Mouse (Mus musculus) lung, embryonic 14.5 days (tissue): Measurements from ENCODE around the gene Serhl. TPM values are rescaled to one million over a fixed set of nuclear protein-coding genes. Genes with fewer than 3 reads are reported as not detected.

Experiments used
- ATAC-seq: fragments of 200-750 bp; cut with Nextera tagmentation; 2 replicates; pipeline ENCODE4 v1.8.0; 2017; ENCODE audit warnings: mild to moderate bottlenecking, moderate TSS enrichment, moderate library complexity; ENCODE audit not compliant: insufficient read depth
- DNase-seq: peaks from one replicate; pipeline ENCODE4 v3.0.0-alpha.2; 2015
- H3K27ac ChIP-seq: fragments of 300-500 bp; sonication (generic); 2 replicates; pipeline ENCODE4 v1.5.1; 2014; ENCODE audit warnings: low read depth, mild to moderate bottlenecking, moderate library complexity
- H3K27me3 ChIP-seq: fragments of 300-500 bp; sonication (generic); 2 replicates; pipeline ENCODE4 v1.6.1; 2014; ENCODE audit warnings: low read length, control low read depth; ENCODE audit not compliant: insufficient read depth
- H3K36me3 ChIP-seq: fragments of 300-500 bp; sonication (generic); 2 replicates; pipeline ENCODE4 v1.6.1; 2014; ENCODE audit warnings: control low read depth; ENCODE audit not compliant: insufficient read depth
- H3K4me1 ChIP-seq: fragments of 300-500 bp; sonication (generic); 2 replicates; pipeline ENCODE4 v1.6.1; 2014; ENCODE audit warnings: antibody characterized with exemption, control low read depth; ENCODE audit not compliant: insufficient read depth
- H3K4me2 ChIP-seq: fragments of 300-500 bp; sonication (generic); 2 replicates; pipeline ENCODE4 v1.6.1; 2014; ENCODE audit warnings: mild to moderate bottlenecking
- H3K4me3 ChIP-seq: fragments of 300-500 bp; sonication (generic); 2 replicates; pipeline ENCODE4 v1.5.1; 2014; ENCODE audit warnings: low read depth, low read length
- H3K9ac ChIP-seq: fragments of 300-500 bp; sonication (generic); 2 replicates; pipeline ENCODE4 v1.6.1; 2014
- H3K9me3 ChIP-seq: fragments of 300-500 bp; sonication (generic); 2 replicates; pipeline ENCODE4 v1.6.1; 2016; ENCODE audit warnings: low read depth, low read length, control low read depth
- CTCF ChIP-seq: IDR thresholded peaks from 2 replicates; pipeline ENCODE4 v1.5.1; 2016; ENCODE audit warnings: antibody characterized with exemption, low read depth
- WGBS: fragments of 180-500 bp; shearing (Covaris S2); extraction: QIAGEN DNeasy Blood & Tissue Kit; methylation state at CpG from one replicate; pipeline ENCODE4 v1.1.7; 2014; 5-methylcytosine and 5-hydroxymethylcytosine counted together
- polyA plus RNA-seq: library from polyadenylated mRNA; unstranded; fragments of >200 nt; fragmentation: Nextera tagmentation; extraction: Ambion mirVana; gene quantifications from 2 replicates; pipeline ENCODE4 v1.2.1, GENCODE M21; 2014

Gene Serhl
- polyA plus RNA-seq, 1 experiment from 2014 or later: 68.1 TPM

GRCm38 (mm10) chr15:83112898-83113297, 23.6 kb downstream of the Serhl start:
- Histone ChIP-seq H3K27ac (no peak overlapping the region), H3K9ac (no peak overlapping the region)

GRCm38 (mm10) chr15:83114106-83114505, 24.8 kb downstream of the Serhl start:
- peaks cover 47% of the 10 kb centered on the region for H3K36me3 ChIP-seq
- H3K4me2 ChIP-seq: no peak overlapping the region
- no peak for ATAC-seq

More at GRCm38 (mm10) chr15:83112898-83113297, 23.6 kb downstream of the Serhl start:
- Histone ChIP-seq H3K4me3 (no peak overlapping the region), H3K4me2 (no peak overlapping the region), H3K9me3 (no peaks in the 10 kb centered on the region), H3K36me3 (peaks cover 37% of the 10 kb centered on the region), H3K4me1 (peaks cover 3% of the 10 kb centered on the region; the same call in 1 of the 2 replicates), H3K27me3 (no peaks in the 10 kb centered on the region)
- WGBS: 8% methylated on average over 11 of the region's 11 CpGs
- TF ChIP-seq CTCF: peak; percentile 84
- ATAC-seq (peak; percentile 74), DNase-seq (peak; percentile 83)

GRCm38 (mm10) chr15:83115071-83115470, 25.8 kb downstream of the Serhl start:
- Histone ChIP-seq H3K4me2 (no peak overlapping the region), H3K9me3 (no peaks in the 10 kb centered on the region), H3K9ac (no peak overlapping the region), H3K36me3 (peaks cover 55% of the 10 kb centered on the region), H3K27ac (no peak overlapping the region), H3K4me3 (no peak overlapping the region), H3K4me1 (peaks cover 3% of the 10 kb centered on the region; the same call in 1 of the 2 replicates), H3K27me3 (no peaks in the 10 kb centered on the region)
- DNase-seq (no peak), ATAC-seq (no peak)
- 77% methylated on average over 6 of the region's 6 CpGs for WGBS
- TF ChIP-seq CTCF: no peak

More at GRCm38 (mm10) chr15:83114106-83114505, 24.8 kb downstream of the Serhl start:
- Histone ChIP-seq H3K27ac (no peak overlapping the region), H3K4me3 (no peak overlapping the region), H3K9me3 (no peaks in the 10 kb centered on the region), H3K9ac (no peak overlapping the region), H3K27me3 (no peaks in the 10 kb centered on the region), H3K4me1 (peaks cover 3% of the 10 kb centered on the region; the same call in 1 of the 2 replicates)
- no peak for TF ChIP-seq CTCF
- 70% methylated on average over 9 of the region's 9 CpGs for WGBS
- DNase-seq: no peak

GRCm38 (mm10) chr15:83118360-83118759, 29.1 kb downstream of the Serhl start:
- no peak overlapping the region for H3K27ac ChIP-seq
- DNase-seq (peak; percentile 80), ATAC-seq (no peak)
- no peak overlapping the region for H3K4me2 ChIP-seq
- H3K27me3 ChIP-seq: no peaks in the 10 kb centered on the region
- peak; percentile 52 for TF ChIP-seq CTCF
- H3K4me3 ChIP-seq: no peak overlapping the region
- H3K4me1 ChIP-seq: no peaks in the 10 kb centered on the region
- 63% methylated on average over 7 of the region's 7 CpGs for WGBS
- peaks cover 55% of the 10 kb centered on the region for H3K36me3 ChIP-seq
- no peak overlapping the region for H3K9ac ChIP-seq
- no peaks in the 10 kb centered on the region for H3K9me3 ChIP-seq

- Histone ChIP-seq H3K36me3 (peaks cover 45% of the 10 kb centered on the region), H3K4me2 (peak overlapping the region; percentile 78), H3K27ac (peak overlapping the region; percentile 76; the same call in 1 of the 2 replicates), H3K4me1 (no peaks in the 10 kb centered on the region), H3K4me3 (peak overlapping the region; percentile 86), H3K9ac (peak overlapping the region; percentile 64), H3K9me3 (no peaks in the 10 kb centered on the region), H3K27me3 (no peaks in the 10 kb centered on the region)
- TF ChIP-seq CTCF: peak; percentile 49; the same call in 1 of the 2 replicates
- DNase-seq: peak; percentile 77
- ATAC-seq: peak; percentile 55
- WGBS: 3% methylated on average over 43 of the region's 43 CpGs
These were observed 32.6 kb downstream of the Serhl start for GRCm38 (mm10) chr15:83121709-83122565.

- Histone ChIP-seq H3K27me3 (no peaks in the 10 kb centered on the region), H3K36me3 (peaks cover 45% of the 10 kb centered on the region), H3K4me3 (peak within 1 kb of the TSS; percentile 86), H3K4me1 (no peaks in the 10 kb centered on the region), H3K4me2 (peak within 1 kb of the TSS; percentile 78), H3K27ac (peak within 1 kb of the TSS; percentile 76; the same call in 1 of the 2 replicates), H3K9me3 (no peaks in the 10 kb centered on the region), H3K9ac (peak within 1 kb of the TSS; percentile 64)
- DNase-seq: peak; percentile 96
- no peak for TF ChIP-seq CTCF
- 9% methylated on average over 32 of the region's 32 CpGs for WGBS
- ATAC-seq: peak; percentile 94
These were observed 33.4 kb downstream of the Serhl start, which contains the start of gene Rrp7a for GRCm38 (mm10) chr15:83122566-83123145. TSS of gene Rrp7a (minus strand) at chr15:83122801.

GRCm38 (mm10) chr15:83124625-83125024, 35.3 kb downstream of the Serhl start:
- TF ChIP-seq CTCF: no peak
- Histone ChIP-seq H3K36me3 (peaks cover 47% of the 10 kb centered on the region), H3K27ac (no peak overlapping the region), H3K9ac (no peak overlapping the region), H3K4me1 (no peaks in the 10 kb centered on the region), H3K4me2 (no peak overlapping the region), H3K27me3 (no peaks in the 10 kb centered on the region), H3K4me3 (no peak overlapping the region), H3K9me3 (no peaks in the 10 kb centered on the region)
- 58% methylated on average over 5 of the region's 5 CpGs for WGBS
- ATAC-seq: no peak
- no peak for DNase-seq
